Mouse (Mus musculus) WW6 (cell line): Measurements from ENCODE around the gene Polr2g.
"Not testable (repeated sequence)": the region's sequence is repeated elsewhere in the genome, so short reads cannot be mapped to it uniquely, and the experiment has no call there.

Experiments used
- DNase-seq: peaks from one replicate; pipeline ENCODE4 v3.0.0-alpha.2; 2013; ENCODE audit warnings: low read depth, low spot score

Gene Polr2g

DNA sequence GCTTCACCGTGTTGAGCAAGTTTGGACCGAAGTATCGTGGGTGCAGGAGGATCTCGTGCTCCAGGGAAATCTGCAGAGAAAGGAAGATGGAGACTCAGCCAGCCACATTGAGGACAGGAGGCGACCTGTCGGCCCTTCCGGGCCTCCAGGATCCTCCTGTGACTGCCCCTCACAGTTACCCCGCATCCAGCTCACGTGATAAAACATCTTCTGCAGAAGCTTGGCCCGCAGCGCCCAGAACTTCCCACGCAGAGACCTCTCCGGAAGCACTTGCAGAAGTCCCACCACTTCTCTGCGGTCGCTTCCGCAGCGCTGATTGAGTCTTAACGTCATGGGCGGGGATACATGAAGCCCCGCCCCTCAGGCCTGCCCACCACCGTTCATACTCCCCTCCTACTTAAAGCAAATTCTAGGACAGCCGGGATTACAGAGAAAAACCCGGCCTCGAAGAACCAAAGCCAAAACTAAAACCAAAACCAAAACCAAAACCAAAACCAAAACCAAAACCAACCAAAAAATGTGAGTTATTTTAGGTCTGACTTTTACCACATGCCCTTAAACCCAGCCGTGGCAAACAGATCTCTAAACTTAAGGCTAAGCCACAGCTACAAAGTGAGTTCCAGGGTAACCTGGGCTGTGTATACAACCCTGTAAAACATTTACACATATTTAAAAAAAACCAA, at the start of gene Polr2g:
Polr2g (minus strand) TSS at position 314 of the 683 bp plus-strand sequence.
- peak; percentile 71 for DNase-seq

DNA sequence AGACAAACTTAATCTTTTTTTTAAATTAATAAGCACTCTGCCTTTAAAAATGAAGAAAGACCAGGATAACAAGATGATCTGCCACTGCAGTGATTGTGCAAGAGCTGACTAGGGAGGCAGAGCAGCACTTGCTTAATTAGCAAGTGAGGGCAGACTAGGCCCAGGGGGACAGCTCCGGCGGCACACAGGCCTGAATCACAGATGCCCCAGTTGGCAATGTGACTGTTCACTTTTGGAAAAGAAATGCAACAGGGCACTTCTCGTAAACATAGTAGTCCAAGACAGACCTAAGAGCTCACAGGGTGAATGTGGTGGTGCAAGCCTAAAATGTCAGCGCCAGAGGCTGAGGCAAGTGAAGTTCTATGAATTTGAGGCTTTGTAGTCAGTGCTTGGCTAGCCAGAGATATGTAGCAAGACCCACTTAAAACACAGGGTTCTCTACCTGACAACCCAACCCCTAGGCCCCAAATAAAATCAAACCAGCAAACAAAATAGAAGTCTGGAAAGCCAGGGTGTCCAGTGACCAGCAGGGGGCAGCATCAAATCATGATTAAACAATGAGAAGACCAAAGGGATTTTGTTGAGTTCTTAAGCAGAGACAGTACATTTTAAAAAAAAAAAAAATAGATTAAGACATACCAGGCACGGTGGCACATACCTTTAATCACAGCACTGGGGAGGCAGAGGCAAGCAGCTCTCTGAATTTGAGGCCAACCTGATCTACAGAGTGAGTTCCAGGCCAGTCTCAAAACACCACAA, 46.2 kb upstream of the Polr2g start:
- no peak for DNase-seq

DNA sequence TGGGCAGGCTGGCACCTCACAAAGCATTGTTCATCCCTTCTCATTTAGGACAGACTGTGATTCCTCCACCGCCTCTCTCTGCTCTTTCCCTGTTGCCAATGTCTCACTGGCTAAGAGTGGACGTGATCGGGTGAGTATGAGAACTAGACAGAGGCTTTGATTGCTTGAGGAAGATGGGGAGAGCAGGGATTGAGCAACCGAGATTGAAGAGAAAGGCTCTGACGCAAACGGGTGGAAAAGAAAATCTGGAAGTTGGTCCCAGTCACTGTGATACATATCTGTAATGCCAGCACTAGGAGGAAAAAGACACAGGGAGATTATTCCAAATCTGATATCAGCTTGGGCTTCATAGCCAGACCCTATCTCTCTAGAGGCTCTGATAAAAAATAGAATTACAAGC, 44.6 kb upstream of the Polr2g start:
- no peak for DNase-seq

DNA sequence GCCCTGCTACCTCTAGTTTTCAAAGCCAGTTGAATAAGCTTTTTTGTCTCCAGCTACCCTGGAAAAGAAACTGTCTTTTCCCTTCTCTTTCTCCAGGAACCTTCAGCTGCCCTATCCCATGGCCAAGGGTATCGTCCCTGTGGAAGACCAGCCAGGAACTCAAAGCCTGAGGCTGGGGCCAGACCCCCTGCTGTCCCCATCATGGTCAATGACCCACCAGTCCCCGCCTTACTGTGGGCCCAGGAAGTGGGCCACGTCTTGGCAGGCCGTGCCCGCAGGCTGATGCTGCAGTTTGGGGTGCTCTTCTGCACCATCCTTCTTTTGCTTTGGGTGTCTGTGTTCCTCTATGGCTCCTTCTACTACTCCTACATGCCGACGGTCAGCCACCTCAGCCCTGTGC, 42.6 kb upstream of the Polr2g start:
- no peak for DNase-seq

DNA sequence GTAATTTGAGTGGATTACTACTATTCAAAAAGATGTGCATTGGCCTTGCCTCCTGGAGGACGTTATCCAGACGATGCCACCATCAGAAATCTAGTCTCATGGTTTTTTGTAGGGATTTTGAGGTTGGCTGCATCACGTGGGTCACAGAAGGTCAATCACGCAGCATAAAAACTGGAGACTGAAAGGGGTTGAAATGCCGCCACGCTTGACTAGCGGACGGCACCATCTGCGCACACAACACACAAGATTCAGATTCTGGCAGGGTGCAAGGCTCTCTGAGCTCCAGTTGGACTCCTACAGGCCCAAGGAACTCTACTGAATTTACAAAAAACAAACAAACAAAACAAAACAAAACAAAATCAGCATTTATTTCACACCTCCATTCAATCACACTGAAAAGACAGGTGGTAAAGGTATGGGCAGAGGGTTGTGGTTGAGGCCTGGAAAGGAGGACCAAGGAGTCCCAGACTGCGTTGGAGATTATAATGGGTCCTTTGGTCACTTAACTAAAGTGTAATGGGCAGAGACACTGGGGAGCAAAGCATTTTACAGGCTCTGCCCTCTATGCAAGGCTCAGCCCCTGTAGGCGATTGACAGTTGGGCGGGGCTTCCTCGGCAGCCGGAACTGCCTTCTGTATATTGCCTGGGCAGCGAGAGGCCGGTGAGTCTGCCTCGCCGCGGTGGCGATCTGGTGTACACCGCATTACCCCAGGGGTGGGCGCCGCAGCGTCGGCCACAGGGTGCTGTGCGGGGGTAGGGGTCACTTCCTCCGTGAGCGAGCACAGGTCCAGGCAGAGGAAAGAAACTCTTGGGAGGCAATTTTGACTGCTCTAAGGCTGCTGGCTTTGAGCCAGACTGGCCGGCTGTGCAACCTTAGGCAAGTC, 41.8 kb upstream of the Polr2g start:
- no peak for DNase-seq

DNA sequence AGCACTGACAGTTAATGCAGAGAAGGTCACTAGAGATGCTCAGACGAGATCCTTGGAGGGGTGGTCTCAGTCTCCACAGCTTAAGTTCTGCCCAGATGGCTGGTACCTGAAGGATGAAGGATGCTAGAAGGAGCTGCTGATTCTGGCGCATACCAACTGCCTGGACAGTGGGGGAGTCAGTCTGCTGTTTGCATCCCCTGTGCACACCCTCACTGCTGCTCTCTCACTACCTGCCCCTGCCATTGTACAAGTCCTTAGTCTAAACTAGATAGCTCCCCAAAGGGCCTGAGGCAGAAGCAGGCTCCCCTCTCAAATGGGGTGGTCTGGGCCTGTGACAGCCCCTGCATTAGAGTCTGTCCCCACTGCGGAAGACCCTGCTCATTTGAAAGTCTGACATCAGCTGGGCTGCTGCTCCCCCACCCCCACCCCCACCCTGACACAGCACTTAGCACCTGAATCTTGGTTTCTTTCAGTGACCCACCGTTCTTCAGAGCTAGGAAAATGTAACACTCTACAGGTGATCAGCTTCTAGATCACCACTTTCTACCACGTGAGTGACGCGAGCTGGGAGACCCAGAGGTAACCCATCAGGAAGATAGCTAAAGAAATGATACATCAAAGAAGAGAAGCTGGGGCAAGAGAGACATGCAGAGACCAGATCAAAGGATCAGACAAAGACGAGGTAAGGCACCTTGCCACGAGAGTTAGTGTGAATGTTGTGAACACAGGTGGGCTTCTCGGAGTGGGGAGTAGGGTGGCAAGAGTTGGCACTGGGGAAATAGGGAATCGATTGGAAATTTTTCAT, 40.9 kb upstream of the Polr2g start, which contains the start of gene Gng3:
Gng3 (minus strand) TSS at position 92 of the 805 bp plus-strand sequence.
- no peak for DNase-seq

DNA sequence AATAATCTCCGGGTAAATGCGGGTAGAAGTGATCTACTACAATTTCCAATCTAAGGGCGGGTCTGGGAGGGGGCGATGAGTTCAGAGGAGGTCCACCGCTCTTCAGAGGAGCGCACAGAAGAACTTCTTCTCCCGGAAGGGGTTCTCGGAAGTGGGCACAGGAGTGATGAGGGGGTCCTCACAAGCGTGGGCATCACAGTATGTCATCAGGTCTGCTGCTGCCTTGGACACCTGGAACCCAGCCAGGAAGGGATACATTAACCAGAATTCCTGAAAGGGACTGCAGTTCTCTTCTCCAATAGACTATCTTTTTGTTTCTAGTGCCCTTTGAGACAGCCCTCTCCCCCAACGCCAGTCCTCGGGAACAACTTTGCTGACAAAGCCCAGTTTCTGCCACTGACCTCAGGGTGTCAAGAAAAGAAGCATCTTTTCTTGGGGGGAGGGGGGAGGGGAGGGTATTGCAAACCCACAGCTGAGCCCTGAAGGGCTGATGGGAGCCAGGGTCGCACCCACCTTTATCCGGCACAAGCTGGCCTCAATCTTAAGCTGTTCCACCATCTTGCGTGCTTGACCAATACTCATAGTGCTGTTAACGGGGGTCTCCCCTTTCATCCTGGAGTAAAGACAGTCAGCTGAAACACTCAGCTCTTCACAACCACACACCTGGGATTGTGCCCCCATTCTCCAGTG, 39.8 kb upstream of the Polr2g start:
- no peak for DNase-seq

DNA sequence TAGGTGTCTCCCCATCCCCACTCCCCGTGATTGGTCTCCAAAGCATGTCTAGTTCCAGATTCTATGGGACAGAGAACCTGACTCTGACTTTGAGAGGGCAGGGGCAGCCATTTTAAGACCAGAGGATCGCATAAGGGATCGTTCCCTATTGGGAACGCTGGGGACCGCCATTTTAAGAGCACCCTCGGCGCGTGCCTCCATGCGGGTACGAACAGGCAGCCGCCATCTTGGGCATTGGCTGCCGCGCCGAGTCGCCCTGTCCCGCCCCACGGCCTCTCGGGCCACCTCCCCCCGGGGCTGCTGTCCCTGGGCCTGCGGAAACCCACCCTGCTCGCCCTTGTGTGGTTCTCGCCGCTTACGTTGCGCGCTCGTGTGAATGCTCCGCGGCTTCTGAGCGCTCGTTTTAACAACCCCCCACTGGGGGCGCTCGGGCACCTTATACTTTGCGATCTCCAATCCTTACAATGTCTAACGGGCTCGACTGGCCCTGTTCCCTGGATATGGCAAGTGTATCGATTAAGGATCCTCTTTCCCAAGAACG, 38.9 kb upstream of the Polr2g start, which contains the start of gene Bscl2:
Bscl2 (plus strand) TSS at position 217 of the 541 bp plus-strand sequence.
- DNase-seq = no peak

DNA sequence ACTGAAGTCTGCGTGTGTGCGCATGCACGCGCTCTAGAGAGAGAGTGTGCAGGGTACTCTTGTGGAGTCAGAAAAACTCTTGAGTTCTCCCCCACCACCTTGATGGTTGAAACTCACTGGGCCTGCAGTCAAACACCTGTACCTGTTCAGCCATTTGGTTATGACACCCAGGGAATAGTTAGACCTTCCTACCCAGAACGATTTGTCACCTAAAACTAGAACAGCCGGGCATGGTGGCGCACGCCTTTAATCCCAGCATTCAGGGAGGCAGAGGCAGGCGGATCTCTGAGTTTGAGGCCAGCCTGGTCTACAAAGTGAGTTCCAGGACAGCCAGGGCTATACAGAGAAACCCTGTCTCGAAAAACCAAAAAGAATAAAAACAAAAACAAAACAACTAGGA, 38.0 kb upstream of the Polr2g start:
- DNase-seq = not testable (repeated sequence)

DNA sequence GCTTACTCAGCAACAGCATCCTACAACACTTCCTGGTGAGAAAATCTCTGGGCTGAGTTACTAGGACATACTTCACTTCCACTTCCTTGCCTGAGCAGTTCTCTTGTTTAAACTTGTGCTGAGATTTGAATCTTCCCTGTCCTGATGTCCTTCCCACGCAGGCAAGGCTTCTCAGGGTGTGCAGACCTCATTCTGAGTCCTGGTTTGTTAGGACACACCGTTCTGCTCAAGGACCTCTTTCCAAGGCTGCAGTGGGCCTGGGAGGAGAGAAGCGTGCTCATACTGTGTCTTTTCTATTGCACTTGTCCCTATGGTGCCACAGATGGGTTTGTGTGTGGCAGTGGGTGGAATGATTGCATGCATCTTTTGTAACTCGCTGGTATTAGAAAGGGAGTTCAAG, 34.6 kb upstream of the Polr2g start:
- DNase-seq = no peak

DNA sequence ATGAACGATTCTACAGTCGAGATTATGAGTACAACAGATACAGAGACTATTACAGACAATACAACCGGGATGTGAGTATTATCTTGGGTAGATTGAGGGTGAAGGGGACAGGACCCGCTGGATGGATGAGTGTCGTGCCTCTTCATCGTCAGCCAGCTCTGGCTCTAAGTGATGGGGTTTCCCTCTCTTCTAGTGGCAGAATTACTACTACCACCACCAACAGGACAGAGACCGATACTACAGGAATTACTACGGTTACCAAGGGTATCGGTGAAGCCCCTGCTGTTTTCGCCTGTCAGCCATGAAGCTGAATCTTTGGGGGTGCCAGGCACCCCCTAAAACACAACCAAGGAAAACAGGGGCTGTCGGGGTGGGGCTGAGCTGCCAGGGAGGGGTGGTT, 32.9 kb upstream of the Polr2g start:
- no peak for DNase-seq

DNA sequence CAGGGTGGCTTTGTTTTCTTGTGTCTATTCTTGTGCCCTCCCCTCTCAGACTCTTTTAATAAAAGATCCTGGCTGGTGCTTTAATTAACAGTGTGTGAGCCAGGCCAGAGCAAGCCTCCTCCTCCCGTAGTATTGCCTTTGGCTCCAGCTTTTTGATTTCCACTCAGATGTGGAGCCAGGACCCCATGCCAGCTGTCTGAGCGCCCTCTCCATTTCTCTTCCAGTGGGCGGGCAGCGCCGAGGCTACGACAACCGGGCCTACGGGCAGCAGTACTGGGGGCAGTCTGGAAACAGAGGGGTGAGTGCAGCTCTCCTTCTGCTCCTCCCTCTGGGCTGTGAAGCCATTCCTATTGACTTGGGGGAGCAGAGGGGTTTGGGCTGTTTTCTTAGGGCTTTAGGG, 32.3 kb upstream of the Polr2g start:
- no peak for DNase-seq

DNA sequence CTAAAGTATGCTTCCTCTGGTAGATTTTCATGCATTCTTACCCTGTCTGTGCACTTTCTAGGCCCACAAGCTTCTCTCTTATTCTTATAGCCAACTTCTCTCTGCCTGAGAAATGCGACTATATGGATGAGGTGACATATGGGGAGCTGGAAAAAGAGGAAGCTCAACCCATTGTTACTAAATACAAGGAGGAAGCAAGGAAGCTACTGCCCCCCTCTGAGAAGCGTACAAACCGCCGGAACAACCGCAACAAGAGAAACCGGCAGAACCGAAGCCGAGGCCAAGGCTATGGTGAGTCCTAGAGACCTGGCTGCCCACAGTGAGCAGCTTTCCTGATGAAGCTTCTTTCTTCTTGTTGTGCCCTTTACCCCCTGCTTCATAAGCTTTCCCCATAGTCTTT, 31.3 kb upstream of the Polr2g start, which contains the start of gene AC129217.1:
AC129217.1 (plus strand) TSS at position 114 of the 400 bp plus-strand sequence.
- no peak for DNase-seq

DNA sequence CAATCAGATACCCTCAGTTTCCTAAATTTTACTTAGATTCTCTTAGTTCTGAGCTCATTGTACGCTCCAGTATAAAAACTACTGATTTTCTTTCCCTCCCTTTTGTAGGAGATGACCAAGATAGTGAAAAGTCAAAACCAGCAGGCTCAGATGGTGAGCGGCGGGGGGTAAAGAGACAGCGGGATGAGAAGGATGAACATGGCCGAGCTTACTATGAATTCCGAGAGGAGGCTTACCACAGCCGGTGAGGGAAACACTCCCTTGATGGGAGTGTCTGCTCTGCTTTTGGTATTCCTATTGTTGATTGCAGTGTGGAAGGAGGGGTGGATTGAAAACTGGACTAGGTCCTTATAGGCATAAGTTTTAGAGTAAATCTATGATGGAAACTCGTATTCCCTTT, 24.3 kb upstream of the Polr2g start:
- no peak for DNase-seq

DNA sequence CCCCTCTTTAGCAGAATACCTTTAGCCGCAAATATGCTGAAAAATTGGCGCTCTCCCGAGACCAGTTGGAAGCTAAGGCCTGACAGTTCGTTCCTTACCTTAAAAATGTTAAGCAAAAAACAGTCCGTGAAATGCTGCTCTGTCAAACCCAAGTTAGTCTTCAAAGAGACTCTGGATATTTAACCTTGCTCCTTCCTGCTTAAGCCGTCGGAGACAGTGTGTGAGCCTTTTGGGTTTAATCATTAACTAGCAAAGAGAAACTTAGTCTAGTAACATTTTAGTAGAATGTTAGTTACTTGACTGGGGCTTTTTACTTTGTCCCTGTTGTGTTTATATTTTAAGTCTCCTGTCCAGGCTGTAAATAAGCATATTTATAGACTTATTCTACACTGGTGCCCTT, 22.8 kb upstream of the Polr2g start:
- no peak for DNase-seq

DNA sequence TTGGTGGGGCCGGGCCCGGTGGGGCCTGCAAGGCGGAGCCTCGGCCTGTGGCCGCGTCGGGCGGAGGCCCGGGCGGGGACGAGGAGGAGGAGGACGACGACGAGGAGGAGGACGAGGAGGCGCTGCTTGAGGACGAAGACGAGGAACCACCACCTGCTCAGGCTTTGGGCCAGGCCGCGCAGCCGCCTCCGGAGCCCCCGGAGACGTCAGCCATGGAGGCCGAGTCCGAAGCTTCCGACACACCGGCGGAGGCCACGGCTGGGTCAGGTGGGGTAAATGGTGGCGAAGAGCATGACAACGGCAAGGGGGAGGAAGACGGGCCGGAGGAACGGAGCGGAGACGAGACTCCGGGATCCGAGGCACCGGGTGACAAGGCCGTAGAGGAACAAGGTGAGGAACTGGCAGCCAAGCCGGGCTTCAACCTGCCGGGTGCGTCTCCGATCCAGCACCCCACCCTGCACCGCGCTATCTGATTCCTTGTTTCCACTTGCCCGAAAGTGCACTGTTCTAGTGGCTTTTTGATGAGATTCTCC, 22.1 kb upstream of the Polr2g start:
- no peak for DNase-seq

DNA sequence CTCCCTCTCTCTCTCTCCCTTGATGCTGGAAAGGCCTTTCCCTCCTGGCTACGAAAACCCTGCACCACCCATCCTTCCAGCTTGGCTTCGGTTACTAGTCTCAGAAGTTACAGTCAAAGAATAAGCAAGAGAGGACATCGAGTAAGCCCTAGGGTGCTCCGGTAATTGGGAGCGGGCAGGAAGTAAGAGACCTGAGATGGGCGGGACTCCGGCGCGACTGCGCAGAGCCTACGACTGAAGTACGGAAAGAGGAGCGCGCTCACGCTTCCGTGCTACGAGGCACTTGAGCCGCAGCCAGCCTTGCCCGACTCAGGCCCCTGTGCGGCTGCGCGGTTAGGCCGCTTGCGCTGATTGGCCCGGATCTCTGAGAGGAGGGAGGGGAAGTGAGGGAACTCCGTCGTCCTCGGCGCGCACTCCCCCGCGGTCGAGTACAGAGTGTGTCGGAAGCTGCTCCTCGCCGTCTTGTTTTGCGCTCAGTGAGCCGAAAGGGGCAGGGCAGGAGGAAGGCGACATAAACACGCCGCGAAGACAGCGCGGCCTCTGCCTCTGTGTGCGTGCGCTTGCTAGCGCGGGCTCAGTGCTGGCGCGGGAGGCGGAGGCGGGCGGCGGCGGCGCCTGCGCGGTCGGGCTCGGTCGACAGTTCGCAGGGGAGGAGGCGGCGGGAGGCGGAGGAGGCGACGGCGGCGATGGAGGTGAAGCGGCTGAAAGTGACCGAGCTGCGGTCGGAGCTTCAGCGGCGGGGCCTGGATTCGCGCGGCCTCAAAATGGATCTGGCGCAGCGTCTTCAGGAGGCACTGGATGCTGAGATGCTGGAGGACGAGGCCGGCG, 21.4 kb upstream of the Polr2g start, which contains the start of gene Hnrnpul2:
Hnrnpul2 (plus strand) TSS at position 415 of the 828 bp plus-strand sequence.
- DNase-seq = peak; percentile 97

DNA sequence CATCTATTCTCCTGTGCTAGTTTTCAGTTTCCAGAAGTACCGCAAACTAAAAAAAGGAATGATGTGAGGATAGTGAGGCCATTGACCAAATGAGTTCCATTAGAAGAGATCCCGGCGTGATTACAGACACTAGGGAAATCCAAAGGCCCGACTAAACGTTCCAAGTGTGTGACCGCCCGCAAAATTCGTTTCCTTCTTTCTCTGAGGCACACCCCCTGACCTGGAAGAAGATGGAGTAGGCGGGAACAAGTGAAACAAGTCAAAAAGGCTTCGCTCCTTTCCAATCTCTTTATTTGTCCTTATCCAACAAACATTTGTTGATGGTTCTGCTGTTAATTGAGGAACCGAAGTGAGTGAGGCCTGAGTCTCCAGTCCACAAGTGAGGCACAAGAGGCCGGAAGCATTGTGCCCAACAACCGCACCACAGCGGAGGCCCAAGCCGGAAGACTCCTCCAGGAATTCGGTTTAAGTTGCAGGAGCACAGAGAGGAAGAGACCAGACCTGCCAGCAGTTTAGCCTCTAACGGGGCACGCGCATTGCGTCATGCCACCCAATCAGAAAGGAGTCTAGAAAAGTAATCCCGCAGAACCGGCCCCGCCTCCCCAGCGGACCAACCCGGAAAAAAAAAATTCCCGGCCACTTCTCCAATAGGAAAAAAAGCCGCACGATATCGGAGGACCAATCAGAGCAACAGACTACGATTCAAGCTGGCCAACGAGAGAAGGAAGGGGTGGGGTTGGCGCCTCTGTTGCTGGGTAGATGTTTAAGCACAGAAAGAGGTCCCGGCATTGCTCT, 20.6 kb upstream of the Polr2g start, which contains the start of gene Ttc9c:
Ttc9c (minus strand) TSS at position 533 of the 795 bp plus-strand sequence.
- peak; percentile 97 for DNase-seq
